Mouse (Mus musculus) frontal cortex, adult 2 months (tissue): Measurements from ENCODE around the gene Ncor2. TPM values are rescaled to one million over a fixed set of nuclear protein-coding genes. Genes with fewer than 3 reads are reported as not detected.

Experiments used
- DNase-seq, 2 experiments: peaks; one replicate each; pipeline ENCODE4 v3.0.0; 2022; ENCODE audit warnings: low spot score in 1 of 2; ENCODE audit errors: extremely low spot score in 1 of 2
- polyA plus RNA-seq: library from polyadenylated mRNA; depleted of rRNA; stranded (reverse); fragments of >200 nt; gene quantifications from 2 replicates; pipeline ENCODE4 v1.2.3, GENCODE M21; 2012

The Ncor2 gene
- polyA plus RNA-seq, 1 experiment = 115 TPM

DNA sequence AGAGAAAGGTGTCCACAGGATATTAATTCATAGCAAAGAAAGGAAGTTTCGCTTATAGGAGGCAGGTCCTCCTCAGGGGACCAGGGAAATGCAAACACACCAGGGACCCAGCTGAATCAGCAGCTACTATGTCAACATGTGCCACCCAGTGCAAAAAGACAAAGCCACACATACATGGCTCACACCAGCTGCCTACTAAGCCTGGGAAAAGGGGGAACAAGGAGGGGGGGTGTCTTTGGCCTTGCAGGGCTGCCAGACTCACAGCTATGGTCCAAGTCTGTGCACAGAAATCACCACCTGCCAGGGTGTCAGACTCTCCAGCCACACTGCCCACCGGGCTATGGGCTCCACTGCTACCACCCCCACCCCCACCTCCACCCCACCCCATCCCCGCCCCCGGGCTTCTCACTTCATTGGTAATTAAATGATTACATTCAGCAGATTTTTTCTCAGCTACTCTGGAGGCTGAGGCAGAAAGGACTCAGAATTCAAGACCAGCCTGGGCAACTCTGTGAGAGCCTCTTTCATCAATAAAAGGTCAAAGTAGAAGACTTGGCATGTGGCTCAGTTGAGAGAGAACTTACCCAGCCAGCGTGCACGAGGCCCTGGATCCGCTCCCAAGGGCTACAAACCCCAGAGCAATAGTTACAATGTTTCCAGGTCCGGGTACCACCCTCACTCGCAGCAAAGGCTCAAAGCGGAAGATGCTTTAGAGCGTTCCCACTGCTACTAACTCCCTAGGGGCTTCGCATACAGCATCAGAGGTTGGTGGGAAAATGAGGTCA is 6.0 kb downstream of the Ncor2 start:
- no peak for DNase-seq

DNA sequence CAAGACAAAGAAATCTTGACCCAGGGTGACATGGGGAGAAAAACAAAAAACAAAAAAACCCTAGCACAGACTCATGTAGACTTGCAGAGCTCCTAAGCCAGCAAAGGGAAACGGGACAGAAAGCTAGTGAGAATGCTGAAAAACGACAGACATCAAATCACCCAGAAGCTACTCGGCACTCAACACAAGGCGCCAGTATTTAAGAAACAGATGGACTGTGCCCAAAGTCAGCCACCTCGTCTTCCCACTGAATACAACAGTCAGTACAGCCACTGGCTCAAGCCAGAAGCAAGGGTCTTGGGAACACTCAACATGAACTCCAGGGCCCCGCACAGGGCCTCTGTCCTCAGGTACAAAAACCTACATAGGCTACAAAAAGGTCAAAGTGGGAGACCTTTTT is 7.8 kb downstream of the Ncor2 start:
- no peak for DNase-seq

DNA sequence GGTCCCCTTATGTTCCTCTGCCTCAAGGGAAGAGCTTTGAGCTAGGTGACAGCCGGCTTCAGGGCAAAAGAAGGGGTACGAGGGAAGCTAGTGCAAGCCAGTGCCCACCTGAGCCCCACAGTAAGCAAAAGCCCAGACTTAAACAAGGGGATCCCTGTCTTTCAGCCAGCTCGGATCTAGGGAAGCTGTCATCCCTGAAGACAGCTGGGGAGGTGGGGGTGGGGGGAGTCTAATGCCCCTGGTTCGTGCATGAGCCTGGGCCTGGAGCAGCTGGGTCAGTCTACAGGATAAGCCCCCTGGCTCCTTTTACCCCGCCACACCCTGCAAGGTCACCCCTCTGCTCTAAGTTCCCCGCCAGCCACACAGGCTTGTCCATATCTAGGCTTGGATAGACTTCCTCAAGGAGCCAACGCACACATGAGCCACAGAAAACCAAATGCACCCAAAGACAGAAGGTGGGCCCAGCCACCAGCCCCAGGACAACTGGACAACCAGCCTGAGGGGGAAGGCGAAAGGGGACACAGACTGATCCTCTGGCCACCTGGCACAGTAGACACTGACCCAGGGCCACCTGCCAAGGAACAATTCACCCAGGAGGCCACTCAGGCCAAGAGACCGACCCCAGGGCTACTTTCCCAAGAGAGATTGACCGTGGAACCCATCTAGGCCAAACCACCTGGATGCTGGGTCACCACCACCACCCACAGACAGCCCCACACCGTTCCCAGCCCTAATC is 8.7 kb downstream of the Ncor2 start:
- DNase-seq = no peak

DNA sequence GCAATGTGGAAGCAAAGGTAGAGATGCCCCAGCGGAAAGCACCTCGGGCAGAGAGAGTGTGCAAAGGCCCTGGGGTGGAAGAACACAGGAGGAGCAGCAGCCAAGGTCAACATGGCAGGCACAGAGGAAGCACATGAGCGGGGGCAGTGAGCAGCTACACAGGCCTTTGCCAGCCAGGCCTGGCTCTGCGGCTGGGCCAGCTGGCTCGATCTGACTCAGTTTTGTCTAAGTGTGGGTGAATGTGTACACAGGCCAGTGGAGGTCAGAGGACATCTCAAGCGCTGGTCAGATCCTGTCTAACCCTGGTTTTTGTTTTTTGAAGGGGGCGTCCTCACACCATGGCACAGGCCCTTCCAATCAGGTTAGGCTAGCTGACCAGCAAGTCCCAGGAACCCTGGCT is 10.9 kb downstream of the Ncor2 start:
- no peak for DNase-seq

DNA sequence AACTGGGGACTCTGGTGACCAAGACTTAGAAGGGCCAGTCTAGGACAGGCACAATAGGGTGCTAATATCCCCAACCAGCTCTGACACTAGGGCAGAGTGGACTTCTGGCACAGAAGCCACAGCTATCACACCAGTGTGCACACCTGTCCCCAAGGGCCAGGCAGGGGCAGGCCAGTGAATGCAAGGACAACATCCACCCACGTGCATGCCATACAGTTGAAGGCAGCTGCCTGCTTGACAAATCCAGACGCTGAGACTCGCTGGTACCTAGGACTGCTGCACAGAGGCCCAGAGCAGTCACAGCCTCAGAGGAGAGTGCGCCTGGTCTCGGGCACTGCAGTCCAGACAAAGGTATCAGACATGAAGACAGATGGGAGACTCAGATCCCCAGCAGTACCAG is 11.5 kb downstream of the Ncor2 start:
- no peak for DNase-seq

DNA sequence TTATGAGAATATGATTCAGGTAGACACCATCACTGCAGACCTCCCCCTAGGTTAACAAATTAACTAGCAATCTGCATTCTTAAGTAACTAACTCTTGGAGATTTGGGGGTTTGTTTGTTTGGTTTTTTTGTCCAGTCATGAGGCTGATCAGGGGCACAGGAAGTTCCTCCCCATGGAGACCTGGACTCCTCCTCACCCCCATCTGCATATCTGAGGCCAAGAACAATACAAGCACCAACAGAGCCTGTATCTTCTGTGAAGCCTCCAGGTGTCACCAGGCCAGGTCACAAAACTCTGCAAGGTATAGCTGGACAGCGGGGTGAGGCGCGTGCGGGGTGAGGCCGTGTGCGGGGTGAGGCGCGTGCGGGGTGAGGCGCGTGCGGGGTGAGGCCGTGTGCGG is 13.0 kb downstream of the Ncor2 start:
- no peak for DNase-seq

DNA sequence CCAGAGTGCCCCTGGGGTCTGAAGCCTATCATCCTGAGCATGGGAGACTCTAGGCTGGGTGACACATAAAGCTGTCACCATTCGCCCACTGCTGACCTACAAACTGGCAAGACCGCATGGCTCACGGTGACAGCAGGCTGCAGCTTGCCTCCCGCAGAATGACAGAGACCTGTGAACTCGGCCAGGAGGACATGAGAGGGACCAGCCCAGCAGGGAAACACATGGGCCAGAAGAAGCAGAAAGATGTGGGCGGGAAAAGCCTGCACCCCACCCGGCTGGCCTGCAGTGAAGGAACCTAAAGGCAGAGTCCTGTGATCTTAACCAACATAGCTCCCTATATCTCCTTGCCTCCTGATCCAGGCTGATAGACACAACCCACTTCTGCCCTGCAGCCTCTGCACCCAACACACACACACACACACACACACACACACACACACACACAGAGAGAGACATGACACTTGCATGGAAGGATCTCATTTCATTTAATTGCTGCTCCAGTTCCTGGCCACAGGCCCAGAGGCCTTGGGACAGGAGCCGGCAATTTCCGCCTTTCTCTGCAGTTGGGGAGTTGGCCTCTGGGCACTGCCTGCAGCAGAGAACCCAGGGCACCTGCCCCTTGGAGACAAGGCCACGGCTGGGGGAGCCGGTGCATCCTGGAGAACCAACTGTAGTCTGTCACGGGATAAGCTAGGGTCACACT is 14.4 kb downstream of the Ncor2 start:
- DNase-seq = no peak

DNA sequence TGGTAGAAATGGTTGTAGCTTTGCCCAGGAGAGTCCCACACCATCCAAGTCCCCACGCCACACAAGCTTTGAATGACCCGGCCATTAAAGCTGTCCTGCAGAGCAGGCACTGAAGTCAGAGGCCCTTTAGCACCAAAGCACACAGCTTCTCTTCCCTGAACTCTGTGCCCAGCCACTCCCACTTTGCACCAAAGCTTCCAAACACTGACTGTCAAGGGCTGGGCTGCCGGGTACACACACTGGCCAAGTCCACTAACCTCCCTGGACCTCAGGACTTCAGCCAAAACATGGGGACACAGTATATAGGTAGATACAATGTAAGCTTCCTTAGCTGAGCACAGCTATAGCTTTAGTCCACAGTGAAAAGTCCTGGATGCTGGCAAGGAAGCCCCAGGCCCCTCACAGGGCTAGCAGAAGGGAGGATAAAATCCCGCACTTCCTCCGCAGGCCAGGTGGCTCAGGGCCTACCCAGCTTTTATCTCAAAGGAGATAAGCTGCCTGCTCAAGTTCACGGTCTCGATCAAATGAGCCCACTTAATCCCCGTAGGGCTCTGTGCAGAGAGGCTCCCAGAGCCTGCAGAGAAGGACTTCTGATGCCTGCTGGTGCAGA is 15.5 kb downstream of the Ncor2 start:
- no peak for DNase-seq

DNA sequence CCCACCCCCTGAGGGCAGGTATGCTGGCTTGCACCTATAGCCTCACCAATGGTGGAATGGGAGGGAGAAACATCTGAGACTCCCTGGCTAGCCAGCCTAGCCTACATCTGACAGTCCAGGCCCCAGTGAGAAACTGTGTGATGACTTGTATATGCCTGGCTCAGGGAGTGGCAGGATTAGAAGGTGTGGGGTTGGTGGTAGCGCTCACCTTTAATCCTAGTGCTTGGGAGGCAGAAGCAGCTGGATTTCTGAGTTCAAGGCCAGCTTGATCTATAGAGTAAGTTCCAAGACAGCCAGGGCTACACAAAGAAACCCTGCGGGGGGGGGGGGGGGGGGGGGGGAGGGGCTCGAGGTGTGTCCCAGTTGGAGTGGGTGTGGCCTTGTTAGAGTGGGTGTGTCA is 16.6 kb downstream of the Ncor2 start:
- DNase-seq = no peak

DNA sequence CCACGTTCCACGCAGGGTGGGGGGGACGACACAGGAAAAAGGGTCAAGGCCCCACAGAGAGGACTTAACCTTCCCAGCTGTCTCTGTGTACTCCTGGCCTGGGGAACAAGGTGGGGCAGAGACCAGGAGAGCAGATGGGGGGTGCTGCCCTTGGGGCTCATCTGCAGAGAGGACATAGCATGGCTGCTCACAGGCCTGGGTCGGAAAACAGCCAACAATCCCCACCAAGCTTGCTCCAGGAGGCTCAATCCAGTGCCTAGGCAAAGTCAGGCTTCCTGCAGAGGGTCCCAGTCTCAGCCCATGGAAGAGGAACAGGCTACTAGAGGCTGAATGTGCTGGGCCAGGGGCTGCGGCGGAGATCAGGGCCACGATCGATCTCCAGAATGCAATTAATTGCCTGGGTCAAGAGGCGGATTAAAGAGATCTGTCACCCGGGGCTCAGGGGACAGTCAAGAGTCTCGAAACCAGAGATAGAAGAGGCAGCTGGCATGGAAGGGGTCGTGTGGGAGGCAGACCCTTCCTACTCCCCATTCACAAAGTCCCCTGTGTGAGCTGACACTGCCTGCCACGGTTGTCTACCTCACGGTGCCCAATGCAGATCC is 19.1 kb downstream of the Ncor2 start:
- DNase-seq = no peak

DNA sequence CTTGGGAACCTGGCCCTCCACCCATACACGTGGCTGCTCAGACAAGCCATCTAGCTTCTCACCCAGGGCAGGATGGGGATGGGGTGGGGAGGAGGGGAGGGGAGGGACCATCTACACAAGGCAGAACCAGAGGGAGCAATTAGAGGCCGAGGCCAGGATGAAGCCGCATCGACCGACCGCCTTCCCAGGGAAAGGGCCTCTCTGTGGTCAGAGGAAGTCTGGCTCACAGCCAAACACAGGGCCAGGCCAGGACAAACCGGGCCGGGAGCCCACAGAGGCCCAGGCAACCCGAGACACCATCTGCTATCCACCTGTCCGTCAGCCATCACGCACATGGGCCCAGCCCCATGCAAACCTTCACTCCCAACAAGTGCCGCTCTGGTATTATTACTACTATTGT is 19.7 kb downstream of the Ncor2 start:
- no peak for DNase-seq

DNA sequence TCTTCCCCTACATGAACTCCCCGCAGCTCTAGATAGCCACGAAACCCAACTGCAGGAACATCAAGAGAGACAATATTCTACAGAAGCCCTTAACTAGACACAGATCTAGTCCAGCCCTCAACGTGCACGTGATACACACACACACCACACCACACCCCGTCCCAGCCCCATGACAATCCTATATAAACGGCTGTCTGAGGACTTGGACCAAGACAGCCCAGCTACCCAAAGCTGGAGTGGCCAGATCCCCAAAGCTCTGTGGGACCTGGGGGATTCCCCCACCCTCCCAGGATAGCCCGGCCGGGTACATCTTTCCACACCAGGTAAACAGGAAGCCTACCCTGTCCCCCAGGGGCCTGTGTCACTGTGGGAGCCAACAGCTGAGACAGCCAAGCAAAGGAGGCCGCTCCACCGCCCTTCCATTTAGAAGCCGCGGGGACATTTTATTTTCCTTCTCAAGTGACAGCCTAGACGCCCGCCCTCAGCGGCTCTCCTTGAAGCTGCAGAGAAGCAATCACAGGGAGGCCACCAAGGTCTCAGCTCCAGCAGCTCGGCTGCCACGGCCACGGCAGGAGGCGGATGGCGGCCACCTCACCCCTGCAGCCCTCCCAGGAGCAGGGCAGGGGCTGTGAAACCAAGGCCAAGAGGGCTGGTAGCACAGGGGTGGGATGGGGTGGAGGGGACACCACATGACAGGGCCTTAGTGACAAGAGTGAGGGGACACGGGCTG is 20.6 kb downstream of the Ncor2 start:
- no peak for DNase-seq

DNA sequence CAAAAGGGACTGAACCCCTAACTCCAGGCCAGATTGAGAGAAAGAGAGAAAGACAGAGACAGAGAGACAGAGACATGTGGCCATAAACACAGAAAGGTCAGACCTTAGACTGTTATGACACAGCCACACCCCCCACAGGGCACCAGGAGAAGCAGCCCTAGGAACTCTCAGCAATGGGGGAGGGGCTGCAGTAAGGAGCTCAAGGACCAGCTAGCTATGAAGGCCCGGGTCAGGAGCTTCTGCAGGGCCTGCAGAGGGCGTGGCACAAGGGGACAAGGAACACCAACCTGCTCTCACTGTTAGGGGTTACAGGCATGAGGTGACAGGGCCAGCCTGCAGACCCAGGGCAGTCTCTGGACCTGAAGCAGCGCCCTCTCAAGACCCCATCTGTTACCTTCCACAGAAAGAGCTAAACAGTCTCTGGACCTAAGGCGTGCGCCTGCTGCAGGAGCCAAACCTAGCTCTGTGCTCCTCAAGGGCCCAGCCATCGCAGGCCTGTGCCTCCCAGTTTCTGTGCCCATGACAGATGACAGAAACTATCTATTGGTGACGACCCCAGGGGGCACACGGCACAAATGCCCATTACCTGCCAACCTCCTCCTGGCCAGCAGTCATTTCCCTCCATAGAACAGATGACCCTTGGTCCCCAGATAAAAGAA is 21.5 kb downstream of the Ncor2 start:
- DNase-seq = no peak

DNA sequence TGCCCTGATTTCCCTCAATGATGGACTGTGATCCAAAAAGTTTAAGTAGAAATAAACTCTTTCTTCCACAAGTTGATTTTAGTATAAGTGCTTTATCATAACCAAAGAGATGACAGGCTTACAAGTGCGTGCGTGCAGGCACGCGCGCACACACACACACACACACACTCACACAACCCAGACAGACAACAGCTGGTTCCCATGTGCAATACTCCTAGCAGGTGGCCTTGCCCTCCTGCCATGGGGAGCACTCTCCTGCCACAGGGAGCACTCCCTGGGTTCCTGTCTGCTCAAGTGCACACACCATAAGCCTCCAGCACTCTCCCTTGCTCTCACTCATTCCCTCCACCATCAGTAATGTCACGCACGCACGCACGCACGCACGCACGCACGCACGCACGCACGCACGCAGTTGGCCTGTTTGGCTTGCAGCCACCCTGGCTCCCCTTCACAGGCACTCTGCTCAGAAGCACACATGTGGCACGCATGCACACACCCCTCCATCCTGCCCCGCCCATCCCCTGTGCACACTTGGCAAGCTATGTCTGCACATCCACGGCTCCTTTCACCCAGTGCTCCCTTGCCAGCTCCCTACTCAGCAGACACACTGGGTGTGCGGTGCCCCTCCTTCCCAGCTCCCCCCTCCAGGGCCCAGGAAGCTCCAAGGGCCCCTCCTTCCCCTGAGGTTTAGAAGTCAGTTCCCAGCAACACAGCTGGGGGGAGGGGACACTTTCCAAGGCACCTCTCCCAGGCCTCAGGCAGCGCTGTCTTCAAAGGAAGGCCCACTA is 22.4 kb downstream of the Ncor2 start:
- DNase-seq = no peak

DNA sequence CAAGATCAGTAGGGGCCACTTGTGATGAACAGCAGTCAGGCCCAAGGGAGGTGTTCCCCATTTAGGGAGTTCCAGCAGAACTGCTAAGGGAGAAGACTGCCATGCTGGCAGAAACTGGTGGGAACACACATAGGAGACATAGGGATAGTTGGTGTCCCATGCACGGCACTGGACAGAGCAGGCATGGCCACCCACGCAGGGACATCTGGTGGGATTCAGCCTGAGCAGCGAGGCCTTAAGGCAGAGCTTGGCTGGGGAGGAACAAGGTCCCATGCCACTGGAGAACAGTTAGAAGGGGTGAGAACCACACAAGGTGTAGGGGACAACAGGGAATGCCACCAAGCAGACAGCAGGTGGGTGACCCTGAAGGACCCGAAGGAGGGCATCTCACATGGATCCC is 23.6 kb downstream of the Ncor2 start:
- DNase-seq = no peak

DNA sequence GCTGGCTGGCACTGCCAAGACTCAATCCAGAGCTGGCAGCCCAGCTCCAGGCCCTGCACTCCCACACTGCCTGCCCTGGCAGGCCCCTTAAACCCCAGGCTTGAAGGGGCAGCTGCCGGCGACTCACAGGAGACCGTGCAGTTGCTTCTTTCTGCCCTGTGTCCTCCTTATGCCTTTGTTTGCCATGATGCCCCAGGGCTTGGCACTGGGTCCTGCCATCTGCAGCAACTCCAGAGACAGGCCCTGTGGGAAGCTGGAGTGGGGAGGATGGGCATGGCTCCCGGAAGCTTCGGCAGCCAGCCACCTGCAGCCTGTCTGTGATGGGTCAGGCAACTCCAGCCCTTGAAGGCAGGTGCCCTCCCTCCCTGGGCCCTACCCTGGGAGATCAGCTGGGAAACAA is 24.0 kb downstream of the Ncor2 start:
- no peak for DNase-seq

DNA sequence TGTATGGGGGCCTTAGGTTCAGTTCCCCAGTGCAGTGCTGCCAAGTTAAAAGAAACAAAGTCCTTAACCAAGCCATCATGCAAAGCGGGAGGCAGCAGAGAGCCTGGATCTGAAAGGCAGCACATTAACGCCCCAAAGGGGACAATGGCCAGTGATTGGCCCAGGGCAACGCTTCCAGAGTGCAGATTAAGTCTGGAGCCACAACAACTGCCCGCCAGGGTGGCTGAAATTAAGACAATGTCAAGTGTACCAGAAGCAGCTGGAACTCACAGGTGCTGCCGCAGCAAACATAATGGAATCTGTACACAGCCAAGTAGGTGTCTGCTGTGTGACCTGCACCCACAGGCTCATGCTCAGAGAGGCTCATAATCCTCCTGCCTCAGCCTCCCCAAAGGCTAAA is 24.8 kb downstream of the Ncor2 start:
- DNase-seq = no peak

DNA sequence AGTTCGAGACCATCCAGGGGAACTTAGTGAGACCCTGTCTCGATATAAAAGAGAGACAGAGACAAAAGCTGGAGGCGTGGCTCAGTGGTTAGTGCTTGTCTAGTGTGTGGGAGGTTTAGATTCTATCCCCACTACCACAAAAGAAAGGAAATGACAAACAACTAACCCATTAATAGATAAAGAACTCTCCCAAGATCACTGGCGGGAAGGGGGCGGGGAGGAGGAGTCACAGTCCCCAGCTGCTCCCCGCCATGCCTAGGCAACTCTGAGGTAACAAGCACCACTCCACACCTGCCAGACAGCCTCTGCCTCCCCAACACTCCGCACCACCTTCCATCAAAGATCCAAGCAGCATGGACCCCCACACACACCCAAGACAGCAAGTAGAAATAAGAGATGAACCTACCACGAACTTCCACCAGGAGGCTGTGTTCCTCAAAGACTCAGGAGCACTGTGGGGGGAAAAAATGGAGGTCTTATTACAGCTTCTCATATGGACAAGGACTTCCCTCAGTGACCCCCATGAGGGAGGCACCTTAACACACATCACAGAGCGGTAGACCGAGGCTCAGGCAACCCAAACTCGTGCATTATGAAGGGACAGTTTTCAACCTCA is 25.7 kb downstream of the Ncor2 start:
- no peak for DNase-seq
